19 mouse cellular contexts compared by ENCODE assay signal in genomic region chr17:71950968-71951367, GRCm38 (mm10).
DNase-seq lines count a peak whose midpoint lies in the region; ATAC-seq lines count a peak whose summit lies in the region.
"Had no signal": no experiment of that assay in that cellular context is flagged by ENCODE, and none has a peak within 500 bp of the region (broad histone marks: within the 10 kb centered on the region; RNA-seq: fewer than 3 reads in every experiment).

No protein-coding gene starts in this region.

- intact Hi-C loops in heart, postnatal 14 days (cut with DNase I), result no loop called here

- no peaks in the 10 kb centered on the region for H3K36me3 ChIP-seq in midbrain, embryonic 12.5 days
- no peaks in the 10 kb centered on the region for H3K36me3 ChIP-seq in midbrain, embryonic 10.5 days
- H3K36me3 ChIP-seq: G1E had no signal

- no peak overlapping the region for H3K4me3 ChIP-seq in midbrain, embryonic 12.5 days
- H3K4me3 ChIP-seq in midbrain, embryonic 10.5 days, result no peak overlapping the region

- H3K9me3 ChIP-seq in midbrain, embryonic 12.5 days, result no peaks in the 10 kb centered on the region
- H3K9me3 ChIP-seq in midbrain, embryonic 10.5 days (replicated peaks), result no peaks in the 10 kb centered on the region

- peak; percentile 59; the same call in 1 of the 2 replicates for ATAC-seq in midbrain, embryonic 12.5 days (ENCODE audit: low FRiP score, low read depth)
- ATAC-seq: activated CD4-positive, CD25-positive, alpha-beta regulatory T cell, adult 4 months; CD4-positive, CD25-positive, alpha-beta regulatory T cell, adult 4 months; Patski had no signal

- H3K4me2 ChIP-seq in midbrain, embryonic 12.5 days (replicated peaks), result no peak overlapping the region

- 52% methylated on average over 5 of the region's 5 CpGs for WGBS in midbrain, embryonic 12.5 days
- WGBS in midbrain, embryonic 10.5 days, result 76% methylated on average over 5 of the region's 5 CpGs

- H3K27ac ChIP-seq in midbrain, embryonic 12.5 days (replicated peaks), result no peak overlapping the region
- H3K27ac ChIP-seq in midbrain, embryonic 10.5 days (replicated peaks), result no peak overlapping the region

- peaks cover 13% of the 10 kb centered on the region for H3K4me1 ChIP-seq in midbrain, embryonic 12.5 days
- peaks cover 29% of the 10 kb centered on the region for H3K4me1 ChIP-seq in midbrain, embryonic 10.5 days

- DNase-seq in heart, adult 11 months, result peak; percentile 74
- no peak for DNase-seq in heart, postnatal 14 days
- DNase-seq in midbrain, embryonic 10.5 days (ENCODE audit: low spot score), result no peak
- DNase-seq: adrenal gland, adult 2 months; adrenal gland, adult 8-10 months; adrenal gland, postnatal 10 days; adrenal gland, postnatal 14 days; adrenal gland, postnatal 25 days; adrenal gland, postnatal 36 days; B cell, adult 2 months; cerebellum, adult 11 months; cerebellum, adult 11-12 months; cerebellum, adult 18-20 months had no signal

- H3K27me3 ChIP-seq in midbrain, embryonic 12.5 days, result peaks cover 29% of the 10 kb centered on the region
- H3K27me3 ChIP-seq in midbrain, embryonic 10.5 days (ENCODE audit: low read depth, poor library complexity, severe bottlenecking), result peaks cover 7% of the 10 kb centered on the region; the same call in 1 of the 2 replicates
- H3K27me3 ChIP-seq: CH12.LX, Patski had no signal

- H3K9ac ChIP-seq in midbrain, embryonic 12.5 days (replicated peaks), result no peak overlapping the region
